Mouse (Mus musculus) gonadal fat pad, adult 2 months (tissue): ENCODE results near the gene Ddx28. TPM values are rescaled to one million over a fixed set of nuclear protein-coding genes. Genes with fewer than 3 reads are reported as not detected.
A peak's percentile ranks its signal among the peaks of the same experiment; 100 is the strongest.

Experiments
- DNase-seq: peaks from one replicate; pipeline ENCODE4 v3.0.0-alpha.2; 2012; ENCODE audit warnings: low read depth
- polyA plus RNA-seq: library from polyadenylated mRNA; depleted of rRNA; stranded (reverse); fragments of >200 nt; gene quantifications from 2 replicates; pipeline ENCODE4 v1.2.3, GENCODE M21; 2012; rRNA removed

Gene Ddx28
- polyA plus RNA-seq: 8.9 and 9.9 TPM in 2 replicates

DNA sequence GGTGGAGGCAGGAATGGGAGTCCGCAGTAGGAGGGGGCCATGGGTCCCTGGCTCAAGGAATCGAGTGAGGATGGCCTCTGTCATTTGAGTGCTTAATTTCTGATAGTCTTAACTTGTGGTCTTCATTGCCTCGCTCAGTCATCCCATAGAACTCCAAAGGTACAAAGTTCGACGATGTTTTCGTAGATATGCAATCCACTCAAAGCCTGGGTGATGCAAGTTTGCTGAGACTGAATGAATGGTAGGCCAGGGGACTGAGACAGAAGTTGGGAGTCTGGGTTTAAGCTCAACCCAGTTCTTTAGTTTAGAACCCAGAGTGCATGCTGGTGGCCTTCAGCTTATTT is at the start of gene Ddx28:
TSS of gene Ddx28 (minus strand) at position 240 of the 344 bp plus-strand sequence.
- DNase-seq: no peak

DNA sequence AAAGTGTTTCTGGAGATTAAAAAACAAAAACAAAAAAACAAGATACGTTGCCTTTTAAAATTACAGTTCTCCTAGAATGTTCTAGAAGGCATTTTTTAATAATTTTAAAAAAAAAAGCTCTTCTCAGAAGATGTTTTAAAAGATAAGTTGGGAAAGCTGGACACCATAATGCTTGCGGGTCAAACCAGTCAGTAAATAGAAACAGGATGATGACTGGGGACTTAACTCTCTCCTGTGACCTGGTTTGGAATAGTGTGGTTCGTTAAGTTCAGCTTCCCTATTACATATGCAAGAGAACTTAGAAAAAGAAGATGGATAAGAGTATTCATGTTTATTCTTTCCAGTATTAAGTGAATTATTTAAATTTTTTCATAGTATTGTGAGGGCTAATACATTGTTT is 48.8 kb upstream of the Ddx28 start:
- no peak for DNase-seq

DNA sequence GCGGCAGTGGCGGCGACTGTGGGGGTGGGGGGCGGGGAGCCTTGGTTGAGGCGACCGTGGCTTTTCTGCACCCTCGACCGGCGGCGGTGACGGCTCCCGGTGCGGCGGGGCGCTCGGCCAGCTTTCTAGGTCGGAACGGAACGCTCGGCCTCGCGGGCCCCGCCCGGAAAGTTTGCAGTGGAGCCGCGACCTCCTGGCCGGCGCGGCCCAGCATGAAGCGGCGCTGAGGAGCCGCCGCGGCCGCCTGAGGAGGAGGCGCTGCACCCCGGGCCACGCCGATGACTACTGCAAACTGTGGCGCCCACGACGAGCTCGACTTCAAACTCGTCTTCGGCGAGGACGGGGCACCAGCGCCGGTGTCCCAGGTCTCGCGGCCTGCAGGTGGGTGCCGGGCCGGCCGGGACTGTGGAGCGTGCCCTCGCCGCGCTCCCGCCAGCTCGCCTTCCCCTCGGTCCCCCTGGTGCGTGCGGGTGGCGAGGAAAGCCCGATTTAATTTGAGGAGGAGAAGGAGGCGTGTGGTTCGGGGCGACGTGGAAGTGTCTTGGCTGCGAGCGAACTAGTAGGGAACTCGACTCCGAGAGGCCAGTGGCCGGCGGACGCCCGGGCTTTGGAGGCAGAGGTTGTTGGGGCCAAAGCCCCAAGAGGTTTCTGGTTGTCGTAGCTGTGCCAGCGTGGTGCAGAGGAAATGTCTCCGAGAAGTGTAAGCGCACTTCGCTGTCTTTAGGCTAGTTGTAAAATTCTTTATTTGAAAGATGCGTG is 48.1 kb upstream of the Ddx28 start:
- no peak for DNase-seq

DNA sequence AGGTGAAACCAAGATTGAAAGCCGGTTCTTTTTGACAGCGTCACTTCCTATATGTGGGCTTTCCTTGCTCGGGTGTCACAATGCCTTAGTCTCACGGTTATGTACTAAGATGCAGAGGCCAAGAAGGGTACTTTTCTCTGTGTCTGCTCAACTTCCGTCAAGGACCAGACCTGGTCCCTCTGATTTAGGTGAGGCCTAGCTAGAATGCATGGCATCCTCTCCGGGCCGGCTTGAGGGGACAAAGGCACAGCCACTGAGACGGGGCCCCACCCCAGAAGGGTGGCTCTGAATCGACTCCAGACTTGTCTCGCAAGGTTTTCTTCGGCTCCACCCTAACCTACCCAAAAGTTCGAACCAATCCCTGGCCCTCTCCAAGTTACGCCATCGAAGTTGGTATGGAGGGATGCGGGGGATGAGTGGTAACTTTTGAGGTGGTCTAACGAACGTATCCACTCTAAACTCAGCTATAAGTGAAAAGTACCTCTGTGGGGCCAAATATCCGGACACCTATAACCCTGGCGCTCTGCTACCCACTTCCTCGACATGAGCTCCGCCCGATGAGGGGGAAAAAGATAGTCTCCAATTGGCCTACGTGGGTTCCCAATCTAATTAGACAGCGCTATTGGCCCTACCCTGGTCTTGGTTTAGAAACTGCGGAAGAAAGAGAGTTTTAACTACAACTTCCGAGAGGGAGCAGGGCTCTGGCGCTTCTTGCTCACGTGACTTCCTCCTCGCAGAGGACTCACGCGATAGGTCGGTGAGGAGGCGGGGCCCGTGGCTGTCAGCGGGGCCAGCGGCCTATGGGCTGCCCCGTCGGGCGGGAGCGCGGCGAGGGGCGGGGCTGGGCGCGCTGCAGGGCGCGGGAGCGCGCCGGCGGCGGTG is 47.3 kb upstream of the Ddx28 start, which contains the start of gene Nfatc3:
TSS of gene Nfatc3 (plus strand) at position 110 of the 882 bp plus-strand sequence.
- peak; percentile 80 for DNase-seq

DNA sequence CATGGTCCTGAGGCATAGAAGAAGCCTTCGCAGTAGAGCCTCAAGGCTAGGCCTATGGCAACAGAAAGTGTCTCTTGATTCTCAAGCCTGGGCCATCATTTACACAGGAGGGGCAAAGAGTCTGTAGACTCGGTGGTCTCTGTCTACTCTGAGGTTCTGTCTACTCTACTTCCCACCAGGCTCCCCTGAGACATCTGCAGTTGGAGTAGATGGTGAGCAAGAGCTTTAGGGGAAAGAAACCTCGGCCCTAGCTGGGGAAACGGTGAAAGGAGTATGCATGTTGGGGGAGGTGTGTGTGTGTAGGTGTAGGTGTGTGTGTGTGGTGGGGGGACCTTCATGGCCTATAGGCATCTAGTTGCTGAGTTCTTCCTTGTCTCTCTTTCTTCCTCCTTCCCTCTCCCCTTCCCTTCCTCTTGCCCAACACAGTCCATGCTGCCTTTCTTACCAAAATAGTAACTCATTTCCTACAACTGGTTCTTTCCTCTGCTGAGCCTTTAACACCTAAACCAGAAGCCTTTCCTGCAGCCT is 44.8 kb upstream of the Ddx28 start:
- no peak for DNase-seq

DNA sequence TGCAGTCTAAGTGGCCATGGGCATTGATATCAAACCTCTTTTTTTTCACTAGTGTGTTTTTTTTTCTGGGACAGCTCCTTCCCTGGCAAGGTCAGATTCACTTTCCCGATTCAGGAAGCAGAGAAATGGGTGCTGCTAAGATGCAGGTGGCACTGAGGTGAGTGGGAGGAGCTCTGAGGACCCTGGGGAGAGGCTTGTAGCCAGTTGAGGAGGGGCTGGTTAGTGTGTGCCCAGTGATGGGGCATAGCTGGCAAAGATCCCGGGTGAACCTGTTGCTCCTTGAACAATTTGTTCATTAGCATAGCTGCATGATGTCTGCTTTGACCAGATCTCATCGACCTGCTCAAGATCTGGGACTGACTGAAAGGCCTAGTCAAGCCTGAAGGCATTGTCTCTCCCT is 43.4 kb upstream of the Ddx28 start:
- DNase-seq: no peak

DNA sequence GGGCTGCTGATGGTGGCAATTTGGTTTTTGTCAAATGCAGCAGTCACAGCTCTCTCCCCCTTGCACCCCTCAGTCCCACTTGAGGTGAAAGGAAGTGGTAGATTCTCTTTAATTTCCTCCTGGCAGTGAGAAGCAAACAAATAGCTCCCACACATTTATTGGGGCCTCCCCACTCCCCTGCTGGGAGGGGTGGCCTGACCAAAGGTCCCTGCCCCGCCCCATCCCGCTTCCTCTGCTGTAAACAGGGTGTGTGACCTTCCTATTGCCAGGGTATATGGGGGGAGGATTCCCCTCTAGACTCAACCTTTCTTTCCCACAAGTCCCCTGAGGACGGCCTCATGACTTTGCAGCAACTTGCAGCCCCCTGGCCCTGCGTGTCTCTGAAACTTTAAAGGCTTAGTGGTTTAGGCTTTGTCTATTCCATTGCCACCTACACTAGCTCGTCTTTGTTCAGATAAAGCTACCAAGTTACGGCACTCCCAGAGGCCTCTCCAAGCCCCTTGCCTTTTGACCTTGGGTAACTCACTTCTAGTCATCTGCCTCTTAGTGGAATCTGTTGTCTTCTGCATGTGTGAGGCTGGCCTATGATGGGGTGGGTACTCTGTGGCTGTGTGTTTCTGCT is 42.6 kb upstream of the Ddx28 start:
- DNase-seq: no peak

DNA sequence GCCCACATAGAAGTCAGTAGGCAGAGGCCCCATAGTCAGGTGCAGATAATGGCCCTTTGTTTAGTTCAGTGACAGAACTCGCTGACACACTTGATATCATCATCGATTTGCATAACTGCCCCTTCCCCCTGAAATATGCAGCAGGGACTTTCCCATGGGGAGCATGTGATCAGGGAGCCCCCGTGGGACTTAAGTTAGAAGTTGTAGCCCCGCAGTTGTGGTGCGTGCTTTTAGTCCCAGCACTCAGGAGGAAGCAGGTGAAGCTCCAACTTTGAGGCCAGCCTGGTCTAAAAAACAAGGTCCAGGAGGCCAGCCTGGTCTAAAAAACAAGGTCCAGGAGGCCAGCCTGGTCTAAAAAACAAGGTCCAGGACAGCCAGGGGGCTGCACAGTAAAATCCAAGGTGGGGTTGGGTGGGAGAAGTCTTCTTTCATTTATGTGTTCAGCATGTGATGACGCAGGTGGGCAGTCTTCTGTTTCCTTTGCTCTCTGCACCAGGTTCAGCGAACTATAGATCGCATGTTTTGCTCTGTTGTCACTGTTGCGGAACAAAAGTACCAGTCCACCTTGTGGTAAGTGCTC is 40.9 kb upstream of the Ddx28 start:
- no peak for DNase-seq

DNA sequence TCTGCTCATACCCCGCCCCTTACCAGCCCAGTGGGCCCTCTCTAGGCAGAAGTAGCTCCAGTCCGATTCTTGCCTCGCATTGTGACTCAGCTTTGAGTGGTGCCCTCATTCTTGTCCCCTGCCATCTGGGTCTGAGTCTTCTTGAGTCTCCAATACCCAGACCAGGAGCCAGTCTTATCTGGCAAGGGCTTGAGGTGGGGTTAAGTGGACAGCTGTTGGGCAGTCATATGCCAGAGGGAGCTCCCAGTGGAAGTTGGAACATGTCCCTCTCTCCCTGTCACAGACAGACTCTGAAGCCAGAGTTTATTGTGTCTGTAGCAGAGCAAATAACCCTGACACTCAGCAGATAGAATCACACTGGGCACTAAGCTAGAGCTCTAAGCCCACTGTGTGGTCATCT is 39.4 kb upstream of the Ddx28 start:
- no peak for DNase-seq

DNA sequence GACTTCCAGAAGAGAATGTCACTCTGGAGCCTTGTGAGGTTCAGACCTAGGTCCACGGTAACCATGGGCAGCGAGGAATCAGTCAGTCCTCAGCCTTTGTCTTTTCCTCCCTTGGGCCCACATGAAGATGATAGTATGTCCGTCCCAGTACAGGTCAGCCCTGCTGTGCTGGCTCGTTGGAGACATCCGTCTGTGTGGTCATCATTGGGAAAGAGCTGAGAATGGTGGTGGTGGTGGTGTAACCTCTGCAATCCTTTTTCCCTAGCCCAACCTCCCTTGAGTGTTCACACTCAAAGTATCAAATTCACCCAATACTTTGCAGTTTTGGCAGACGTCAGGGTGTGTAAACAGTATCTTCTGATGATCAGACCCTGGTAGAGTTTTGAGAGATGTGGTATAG is 38.2 kb upstream of the Ddx28 start:
- no peak for DNase-seq

DNA sequence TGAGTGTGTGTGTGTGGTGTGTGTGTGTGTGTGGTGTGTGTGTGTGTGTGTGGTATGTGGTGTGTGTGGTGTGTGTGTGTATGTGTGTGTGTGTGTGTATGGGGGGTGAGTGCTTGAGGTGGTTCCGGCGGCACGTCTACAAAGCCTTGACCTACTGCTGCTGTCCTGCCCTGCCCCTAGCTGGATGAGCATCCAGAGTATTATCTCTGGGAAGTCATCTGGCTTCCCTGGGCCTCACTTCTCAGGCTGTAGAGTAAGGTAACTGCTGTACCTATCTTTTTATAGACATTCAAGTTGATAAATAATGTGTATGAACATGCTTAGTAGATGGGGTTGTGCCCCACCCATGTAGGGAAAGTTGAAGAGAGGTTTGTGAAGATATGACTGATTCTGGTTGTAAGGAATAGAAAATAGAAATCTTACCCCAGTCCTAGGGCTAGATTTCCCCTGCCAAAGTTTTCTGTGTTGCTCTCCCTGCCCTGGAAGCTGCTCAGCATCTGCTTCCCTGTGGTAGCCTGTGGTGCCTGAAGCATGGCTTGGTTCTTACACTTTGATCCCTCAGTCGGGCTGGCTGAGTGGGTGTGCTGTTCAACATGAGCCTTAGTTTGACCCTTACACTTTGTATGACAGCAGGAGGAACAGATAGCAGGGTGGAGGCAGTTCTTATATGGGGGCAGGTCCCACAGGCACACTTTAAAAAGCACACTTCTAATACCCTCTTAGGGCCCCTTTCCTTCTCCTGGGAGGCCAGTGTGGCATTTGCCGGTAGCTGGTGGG is 36.4 kb upstream of the Ddx28 start:
- no peak for DNase-seq

DNA sequence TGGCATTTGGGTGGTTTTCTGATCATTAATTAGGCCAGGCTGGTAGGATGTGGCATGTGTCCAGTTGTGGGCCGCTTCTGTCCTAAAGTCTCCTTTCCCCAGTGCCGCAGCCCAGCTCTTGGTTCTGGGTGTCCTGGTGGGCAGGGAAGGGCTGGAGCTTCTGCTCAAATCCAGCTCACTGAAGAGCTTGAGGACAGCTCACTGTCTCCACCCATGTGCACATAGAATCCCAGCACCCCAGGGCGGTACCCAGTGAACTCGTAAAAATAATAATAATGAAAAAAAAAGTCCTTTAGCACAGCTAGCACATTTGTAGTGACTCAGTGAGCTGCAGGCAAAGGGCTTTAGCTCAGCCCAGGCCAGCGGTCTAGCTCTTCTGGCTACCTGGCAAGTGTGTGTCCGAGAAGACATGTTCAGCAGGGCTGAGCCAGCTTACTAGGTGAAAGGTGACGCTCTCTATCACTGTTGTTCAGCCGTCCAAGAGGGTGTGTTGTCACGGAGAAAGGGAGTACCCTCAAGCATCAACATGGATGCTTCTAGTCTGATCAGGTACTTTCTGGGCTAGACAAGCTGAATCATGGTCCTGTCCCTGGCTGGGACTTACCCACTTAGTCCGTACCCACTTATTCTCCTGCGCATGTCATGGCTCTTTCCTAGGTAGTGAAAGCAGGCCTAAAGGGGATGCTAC is 35.3 kb upstream of the Ddx28 start:
- peak; percentile 70 for DNase-seq

DNA sequence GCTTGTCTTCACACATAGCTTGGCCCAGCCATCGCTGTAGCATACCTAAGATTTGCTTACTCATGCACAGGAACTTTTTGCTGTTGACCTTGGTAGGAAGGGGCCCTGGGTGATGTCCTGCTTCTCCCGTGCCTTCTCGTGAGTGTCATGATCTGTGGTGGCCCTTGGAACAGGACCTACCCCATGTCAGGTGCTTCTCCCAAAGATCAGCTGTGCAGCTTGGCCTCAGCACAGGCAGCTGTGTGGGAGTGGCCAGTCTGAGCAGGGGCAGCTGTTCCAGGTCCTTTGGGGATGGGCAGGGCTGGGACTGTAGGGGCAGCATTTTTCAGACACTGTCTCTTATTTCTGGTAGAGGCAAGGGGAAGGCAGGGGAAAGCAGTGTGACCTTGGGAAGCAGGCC is 32.5 kb upstream of the Ddx28 start:
- DNase-seq: no peak

DNA sequence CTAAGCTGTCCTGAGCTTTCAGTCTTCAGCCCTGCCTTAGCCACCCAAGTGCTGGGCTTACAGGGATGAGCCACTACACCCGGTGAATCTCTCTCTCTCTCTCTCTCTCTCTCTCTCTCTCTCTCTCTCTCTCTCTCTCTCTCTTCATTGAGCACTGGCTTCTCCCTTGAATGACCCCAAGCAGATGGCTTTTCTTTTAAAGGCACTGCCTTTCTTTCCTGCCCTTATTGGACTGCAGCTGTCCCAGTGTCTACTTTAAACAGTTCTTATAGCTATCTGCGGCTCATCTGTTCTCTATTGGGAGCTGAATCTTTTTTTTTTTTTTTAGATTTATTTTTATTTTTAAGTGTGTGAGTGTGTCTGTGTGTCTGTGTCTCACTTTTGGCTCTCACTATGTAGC is 31.4 kb upstream of the Ddx28 start:
- DNase-seq: no peak

DNA sequence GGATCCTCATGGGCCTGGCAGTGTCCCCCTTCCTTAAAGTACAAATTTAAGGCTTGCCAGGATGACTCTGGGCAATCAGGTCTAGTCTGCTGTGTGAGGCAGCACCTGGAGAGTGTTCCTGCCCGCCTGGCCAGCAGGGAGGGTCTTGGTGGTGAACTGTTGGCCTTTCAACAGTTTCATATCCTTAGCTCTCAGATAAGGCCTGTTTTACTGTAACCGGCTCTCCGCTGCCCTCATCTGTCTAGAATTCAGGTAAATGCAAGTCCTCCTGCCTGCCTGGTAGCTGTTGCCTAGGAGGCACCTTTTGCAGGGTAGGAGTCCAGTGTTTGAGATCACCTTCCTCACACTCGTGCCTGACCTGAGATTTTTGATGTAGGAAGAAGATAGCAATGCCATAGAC is 28.5 kb upstream of the Ddx28 start:
- DNase-seq: no peak

DNA sequence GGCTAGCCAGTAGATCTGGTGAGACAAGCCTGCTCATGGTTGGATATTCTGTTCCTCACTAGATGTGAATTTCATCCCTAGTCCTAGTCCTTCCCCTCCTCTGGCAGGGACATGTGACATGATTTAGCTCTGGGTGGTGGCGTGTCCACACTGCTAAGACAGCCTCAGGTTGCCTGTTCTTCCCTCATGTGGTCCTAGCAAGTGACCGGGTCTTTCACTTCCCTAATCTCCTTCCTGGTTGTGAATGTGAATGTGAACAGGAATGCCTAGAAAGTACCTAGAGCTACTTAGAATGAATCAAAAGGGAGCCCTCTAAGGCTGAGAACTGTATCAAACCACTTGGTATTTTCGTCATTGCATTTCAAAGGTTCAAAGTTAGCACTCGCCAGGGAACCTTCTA is 27.9 kb upstream of the Ddx28 start:
- no peak for DNase-seq

DNA sequence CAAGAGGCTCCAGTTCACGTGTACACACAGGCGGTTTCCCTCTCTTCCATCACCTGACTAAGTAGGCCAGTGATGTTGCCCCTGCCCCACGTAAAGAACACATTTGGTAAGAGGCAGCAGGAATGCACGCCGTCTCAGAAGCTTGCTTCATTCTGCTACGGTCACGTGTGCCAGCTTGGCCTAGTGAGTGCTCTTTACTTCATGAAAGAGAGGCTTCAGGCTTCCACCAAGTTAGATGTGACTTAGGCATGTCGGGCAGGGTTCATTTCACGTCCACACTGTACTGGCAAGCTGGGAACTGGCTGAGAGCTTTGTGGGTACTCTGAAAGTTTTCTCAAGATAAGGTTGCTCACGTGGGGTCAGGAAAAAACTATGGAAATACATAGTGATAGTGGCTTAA is 27.0 kb upstream of the Ddx28 start:
- no peak for DNase-seq

DNA sequence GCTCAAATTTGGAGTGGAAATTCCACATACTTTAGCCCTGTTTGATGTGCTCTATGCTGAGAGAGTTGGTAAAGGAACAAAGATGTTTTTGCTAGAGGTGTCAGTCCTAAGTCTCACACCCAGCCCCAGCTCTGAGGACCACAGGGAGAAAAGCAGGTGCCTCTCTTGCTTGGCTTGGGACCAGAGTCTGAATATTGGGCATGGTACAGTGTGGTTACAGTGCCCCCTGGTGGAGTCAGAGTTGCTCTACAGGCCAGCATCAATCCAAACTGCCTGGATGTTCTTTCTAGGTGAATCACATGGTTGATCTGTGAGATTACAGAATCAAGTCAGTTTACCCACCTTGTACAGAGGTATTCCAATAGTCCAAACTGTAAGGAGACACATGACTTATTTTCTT is 10.8 kb upstream of the Ddx28 start:
- DNase-seq: no peak

DNA sequence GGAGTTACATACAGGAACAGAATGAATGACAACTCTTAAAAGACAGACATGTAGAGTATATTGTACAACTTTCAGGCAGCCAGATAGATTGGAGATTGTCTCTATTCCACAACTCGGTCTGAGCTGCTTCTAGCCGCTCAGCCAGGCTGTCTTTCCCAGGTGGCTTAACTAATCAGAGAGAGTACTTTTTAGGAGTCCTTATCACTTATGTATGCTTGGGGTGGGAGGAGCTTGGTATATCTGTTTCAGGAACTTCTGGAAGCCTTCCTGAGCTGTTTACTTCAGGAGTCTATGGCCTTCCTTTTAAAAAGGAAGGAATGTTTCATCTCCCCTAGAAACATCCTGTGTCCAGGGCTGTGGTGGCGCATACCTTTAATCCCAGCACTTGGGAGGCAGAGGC is 6.4 kb upstream of the Ddx28 start:
- no peak for DNase-seq

DNA sequence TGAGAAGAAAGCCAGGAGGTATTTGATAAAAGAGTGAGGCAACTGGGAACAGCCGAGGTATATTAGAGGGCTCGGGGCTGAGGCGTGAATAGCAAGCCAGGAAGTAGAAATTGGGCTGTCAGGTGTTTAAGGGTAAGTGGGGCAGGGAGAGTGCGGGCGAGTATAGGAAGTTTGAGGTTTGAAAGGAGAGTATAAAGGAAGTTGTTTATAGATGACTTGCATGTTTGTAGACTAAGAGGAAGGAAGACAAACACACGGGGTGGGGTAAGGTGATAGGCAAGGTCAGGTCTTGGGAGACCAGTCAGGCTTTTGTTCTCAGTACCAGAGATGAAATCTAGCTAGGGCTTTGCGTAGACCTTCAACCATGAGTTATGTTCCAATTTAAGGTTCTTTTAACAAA is 5.4 kb upstream of the Ddx28 start:
- DNase-seq: no peak

DNA sequence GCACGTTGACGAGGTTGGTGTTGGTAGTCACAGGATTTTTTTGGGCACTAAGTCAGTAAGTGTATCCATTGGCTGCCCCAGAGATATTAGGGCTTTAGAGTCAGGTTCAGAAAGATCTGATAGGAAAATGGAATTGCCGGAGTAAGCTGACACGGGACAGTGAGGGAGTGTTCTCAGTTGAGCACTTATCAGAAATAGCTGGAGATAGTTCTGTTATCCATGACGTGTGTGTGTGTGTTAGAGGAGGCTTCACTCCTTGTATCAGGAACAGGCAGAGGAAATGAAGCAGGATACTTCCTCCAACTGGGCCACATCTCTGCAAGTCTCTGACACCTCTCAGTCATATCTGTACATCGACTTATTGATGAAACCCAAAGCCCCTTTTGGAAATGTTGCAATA is 4.6 kb upstream of the Ddx28 start:
- no peak for DNase-seq
